Mouse (Mus musculus) small intestine, adult 2 months (tissue): Measurements from ENCODE around the gene Raet1e.
"Not testable (repeated sequence)": the region's sequence is repeated elsewhere in the genome, so short reads cannot be mapped to it uniquely, and the experiment has no call there.

ENCODE experiments used
- CTCF ChIP-seq: fragments of 200-500 bp; IDR thresholded peaks from 2 replicates; pipeline ENCODE4 v1.5.1; 2012; ENCODE audit warnings: low read depth, mild to moderate bottlenecking, control low read depth, inconsistent platforms, low read length, moderate library complexity, mixed read lengths; ENCODE audit not compliant: insufficient replicate concordance, insufficient read length; ENCODE audit errors: extremely low read depth
- POLR2A ChIP-seq: fragments of 200-500 bp; IDR thresholded peaks from 2 replicates; pipeline ENCODE4 v1.6.1; 2012; ENCODE audit warnings: low read depth, mild to moderate bottlenecking, control low read depth, inconsistent platforms, low read length, moderate library complexity

DNA sequence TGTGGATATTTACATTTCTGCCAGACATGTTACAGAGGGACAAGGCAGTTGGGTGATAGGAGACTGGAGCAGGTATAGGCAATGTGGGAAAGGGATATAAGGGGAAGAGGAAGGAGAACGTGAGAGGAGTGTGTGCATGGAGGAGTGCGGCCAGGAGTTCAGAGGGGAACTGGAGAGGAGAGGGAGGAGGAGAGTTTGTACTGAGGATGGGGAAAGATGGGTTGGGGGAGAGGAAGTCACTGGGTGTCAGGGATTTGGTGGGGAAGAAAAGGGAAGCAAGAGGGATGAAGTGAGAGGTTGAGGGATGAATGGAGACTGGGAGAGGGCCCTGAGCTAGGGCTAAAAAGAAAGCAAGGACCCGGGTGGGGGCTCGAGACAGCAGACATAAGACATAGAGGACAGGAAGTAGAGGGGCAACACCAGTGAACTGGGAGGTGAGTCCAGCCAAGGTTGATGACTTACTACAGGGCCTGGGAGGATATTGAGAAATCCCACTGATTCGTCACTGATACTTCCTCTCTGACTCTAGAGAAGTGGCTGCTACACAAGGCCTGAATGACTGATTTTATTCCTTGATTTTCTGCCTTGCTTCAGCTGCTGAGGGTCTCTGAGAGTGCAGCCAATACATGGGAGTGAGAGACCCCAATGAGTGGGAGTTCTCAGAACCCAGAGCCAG is 7.1 kb downstream of the Raet1e start:
- TF ChIP-seq CTCF, POLR2A: not testable (repeated sequence)
